Mouse (Mus musculus) skeletal muscle tissue, adult 2 months (tissue): ENCODE measurements around the gene Spint1.

ENCODE experiments used
- DNase-seq: peaks from one replicate; pipeline ENCODE4 v3.0.0-alpha.2; 2012; ENCODE audit warnings: low read depth, low spot score

Spint1 gene

GRCm38 (mm10) chr2:119237210-119237870 is at the start of gene Spint1:
Spint1 (plus strand) TSS chr2:119237362.
- no peak for DNase-seq

DNA sequence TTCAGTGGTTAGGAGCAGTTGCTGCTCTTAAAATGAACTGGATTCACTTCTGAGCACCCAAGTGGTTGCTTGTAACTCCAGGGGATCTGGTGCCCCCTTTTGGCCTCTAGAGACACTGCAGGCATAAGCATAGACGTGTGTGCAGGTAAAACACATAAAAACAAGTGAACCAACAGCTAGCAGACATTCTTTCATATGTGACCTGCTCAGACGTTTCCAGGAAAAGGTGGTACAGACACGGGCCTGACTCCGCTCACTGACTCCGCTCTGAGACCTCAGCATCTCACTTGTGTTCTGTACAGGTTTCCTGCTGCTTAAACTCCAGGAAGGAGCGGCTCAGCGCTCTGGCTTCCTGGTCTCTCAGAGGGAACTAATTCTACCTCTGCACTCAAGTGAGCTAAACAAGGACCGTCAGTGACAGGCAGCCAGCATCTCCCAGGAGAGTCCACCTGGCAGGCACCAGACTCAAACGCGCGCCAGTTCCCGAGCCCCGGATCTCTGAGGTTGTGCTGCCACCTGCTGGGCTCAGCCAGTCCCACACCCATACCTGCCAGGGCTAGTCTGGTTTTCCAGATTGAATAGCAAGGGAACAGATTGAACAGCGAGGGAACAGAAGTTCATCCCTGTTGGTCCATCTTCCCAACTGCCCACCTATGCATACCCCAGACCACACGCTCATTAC is 48.0 kb upstream of the Spint1 start:
- DNase-seq = peak; percentile 77

- no peak for DNase-seq
Measured at GRCm38 (mm10) chr2:119190969-119191368, 46.2 kb upstream of the Spint1 start.

- peak; percentile 72 for DNase-seq
Measured at GRCm38 (mm10) chr2:119194140-119194539, 43.0 kb upstream of the Spint1 start.

DNA sequence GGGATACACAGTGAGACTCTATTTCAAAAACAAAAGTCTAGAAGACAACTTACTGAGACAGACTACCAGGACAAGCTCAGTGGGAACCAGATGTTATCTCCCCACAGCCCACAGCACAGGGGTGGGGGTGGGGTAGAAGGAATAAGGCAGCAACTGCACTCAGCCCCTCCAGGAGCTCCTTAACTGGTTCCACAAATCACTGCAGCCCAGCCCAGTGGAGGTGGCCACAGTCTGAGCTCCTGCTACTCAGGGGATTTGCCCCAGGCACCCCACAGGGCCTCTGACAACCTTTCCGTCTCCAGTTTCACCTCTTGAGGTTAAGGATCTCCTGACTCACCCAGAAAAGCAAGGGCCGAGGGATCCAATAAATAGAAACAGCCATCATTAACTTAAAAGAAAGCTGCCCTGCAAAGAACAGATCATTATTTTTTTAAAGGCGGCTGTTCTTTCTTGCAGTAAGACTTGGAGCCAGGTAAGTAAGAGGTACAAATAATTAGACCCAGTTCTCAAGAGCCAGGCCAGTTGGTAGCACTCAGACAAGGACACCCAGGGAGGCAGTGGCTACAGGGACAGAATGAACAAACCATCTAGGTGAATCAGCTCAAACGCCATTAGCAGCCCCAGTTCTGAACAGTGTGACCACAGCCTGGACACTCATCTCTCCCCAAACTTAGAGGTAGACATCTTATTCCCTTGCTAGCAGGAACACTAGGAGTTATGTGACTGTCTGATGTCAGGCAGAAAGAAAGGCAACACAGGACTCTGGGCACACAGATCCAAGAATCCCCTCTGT is 40.6 kb upstream of the Spint1 start:
- no peak for DNase-seq

- no peak for DNase-seq
Measured at GRCm38 (mm10) chr2:119197493-119197892, 39.7 kb upstream of the Spint1 start.

- no peak for DNase-seq
Measured at GRCm38 (mm10) chr2:119198049-119198448, 39.1 kb upstream of the Spint1 start.

GRCm38 (mm10) chr2:119198934-119199333 is 38.2 kb upstream of the Spint1 start:
- no peak for DNase-seq

GRCm38 (mm10) chr2:119202914-119203453 is 34.2 kb upstream of the Spint1 start:
- peak; percentile 27 for DNase-seq

DNA sequence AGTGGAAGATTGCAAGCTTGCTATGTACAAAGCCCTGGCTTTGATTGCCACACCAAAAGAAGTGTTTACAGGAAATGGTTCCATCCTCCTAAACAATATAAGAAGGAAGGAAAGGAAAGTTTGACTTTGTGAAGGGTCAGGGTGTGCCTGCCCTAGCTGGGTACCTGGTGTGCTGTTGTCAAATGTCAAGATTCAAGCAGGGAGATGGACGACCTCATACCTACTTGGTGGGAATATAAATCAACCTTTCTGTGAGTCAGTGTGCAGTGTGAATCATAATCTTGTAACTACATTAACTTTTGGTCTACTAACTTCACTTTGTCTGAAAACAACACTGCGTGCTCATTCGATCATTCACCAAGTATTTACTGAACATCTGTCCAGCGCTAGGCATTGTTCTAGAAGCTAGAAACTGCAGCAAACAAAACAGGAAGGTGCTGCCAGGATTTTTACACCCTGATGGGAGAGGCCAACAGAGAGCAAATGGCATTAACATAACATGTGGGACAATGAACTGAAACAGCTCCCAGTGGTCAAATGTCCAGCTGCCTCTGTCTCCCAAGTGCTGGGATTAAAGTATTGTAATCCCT is 33.2 kb upstream of the Spint1 start:
- no peak for DNase-seq

DNA sequence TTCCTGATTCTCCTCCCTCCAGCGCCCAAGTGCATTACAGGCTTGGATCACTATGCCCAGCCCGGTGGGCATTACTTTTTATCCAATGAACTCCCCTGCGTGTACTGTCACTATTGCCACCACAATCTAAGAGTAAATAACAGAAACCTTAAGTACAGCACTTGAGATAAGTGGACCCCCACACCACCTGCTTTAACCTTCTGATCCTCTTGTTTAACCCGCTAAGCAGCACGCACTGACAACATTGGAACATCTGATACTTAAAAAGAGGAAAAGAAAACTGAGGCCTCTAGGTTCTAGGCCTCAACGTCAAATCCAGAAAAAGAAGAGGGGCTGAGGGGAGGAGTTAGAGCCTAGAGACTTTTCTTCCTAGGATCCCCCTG is 29.2 kb upstream of the Spint1 start:
- no peak for DNase-seq

- peak; percentile 88 for DNase-seq
Measured at GRCm38 (mm10) chr2:119208344-119209175, 28.6 kb upstream of the Spint1 start, which contains the start of the genes Zfyve19 and Dnajc17. Zfyve19 (plus strand) TSS chr2:119208617. Dnajc17 (minus strand) TSS chr2:119208795.

GRCm38 (mm10) chr2:119209176-119209507 is 28.0 kb upstream of the Spint1 start:
- no peak for DNase-seq

DNA sequence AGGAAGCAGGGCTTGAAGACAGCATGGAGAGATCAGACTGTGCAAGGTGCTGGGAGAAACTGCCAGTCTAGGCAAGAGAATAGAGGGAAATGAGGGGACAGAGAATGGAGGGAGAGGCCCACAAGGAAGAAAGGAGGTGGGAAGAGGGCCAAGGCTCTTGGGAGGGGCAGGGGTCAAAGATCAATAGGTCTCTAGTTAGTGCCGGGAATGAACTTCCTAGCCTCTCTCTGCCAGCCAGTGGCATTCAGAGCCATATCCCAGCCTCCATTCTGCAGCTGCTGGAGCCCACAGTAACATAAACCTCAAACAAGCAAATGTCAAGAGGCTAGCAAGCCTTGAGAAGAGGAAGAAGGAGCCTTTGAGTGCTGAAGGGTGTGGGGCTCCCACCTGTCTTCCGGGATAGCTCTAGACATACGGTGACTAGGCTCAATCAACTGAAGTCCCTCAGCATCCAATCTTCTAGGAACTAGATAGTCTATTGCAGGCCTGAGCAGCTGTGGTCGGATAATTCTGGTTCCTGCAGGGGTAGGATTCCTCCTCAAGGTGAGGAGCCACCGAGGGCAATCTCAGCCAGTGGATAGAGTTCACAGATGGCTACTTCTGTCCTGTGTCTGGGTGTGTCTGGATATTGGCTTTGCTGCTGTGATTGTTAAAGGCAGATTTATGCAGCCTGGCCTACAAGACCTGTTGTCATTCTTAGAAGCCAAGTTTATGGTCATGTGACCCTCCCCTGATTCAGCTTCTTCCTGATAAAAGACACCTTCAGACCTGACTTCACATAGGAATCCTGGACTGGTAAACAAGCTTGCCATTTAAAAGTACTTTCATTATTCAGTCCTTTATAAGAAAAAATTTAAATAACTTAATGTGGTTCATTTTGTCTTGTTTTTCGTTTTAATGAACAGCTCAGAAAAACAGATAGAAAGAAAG is 7.1 kb upstream of the Spint1 start, which contains the start of gene Ppp1r14d:
Ppp1r14d (minus strand) TSS at position 132 of the 930 bp plus-strand sequence.
- DNase-seq = no peak

DNA sequence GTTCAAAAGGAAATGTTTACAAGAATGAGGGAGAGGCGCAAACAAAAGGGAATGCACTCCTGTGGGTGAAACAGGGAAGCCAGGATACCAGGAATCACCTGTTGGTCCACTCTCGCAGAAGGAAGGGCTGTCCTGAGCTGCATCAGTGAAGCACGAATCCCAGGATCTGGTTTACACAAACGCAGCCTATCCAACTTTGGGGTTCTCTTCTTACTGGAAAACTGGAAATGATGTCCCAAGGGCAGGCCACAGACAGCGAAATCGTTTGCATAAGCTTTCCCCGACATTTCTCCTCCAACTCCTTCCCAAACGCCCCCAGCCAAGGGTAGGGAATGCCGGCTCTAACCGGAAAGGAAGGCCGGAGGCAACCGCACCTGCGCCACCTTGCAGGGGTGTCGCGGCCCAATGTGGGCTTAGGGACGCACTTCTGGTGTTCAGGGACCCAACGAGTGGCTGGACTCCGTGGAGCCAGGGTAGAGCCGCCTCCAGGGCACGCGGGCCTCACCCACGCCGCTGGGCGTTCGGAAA is 416 bp upstream of the Spint1 start:
- DNase-seq = no peak

- DNase-seq = no peak
Measured at GRCm38 (mm10) chr2:119237871-119238220, 684 bp downstream of the Spint1 start.

DNA sequence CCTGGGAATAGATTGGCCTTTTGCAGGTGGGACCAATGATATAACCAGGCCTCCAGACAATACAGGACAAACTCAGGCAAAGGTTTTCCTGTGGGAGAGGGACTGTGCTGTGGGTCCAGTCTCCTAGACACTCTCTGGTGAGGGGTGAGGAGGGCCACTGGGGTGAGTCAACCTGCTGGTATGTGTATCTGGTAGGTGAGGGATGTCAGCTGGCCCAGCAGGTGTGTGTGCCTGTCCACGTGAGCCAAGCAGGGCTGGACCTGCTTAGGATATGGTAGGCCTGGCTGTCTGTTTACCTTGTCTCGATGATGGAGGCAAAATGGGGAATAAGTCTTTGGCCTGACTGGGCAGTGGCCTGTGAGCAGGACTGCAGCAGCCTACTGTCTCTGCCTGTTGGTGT is 1.5 kb downstream of the Spint1 start:
- no peak for DNase-seq

DNA sequence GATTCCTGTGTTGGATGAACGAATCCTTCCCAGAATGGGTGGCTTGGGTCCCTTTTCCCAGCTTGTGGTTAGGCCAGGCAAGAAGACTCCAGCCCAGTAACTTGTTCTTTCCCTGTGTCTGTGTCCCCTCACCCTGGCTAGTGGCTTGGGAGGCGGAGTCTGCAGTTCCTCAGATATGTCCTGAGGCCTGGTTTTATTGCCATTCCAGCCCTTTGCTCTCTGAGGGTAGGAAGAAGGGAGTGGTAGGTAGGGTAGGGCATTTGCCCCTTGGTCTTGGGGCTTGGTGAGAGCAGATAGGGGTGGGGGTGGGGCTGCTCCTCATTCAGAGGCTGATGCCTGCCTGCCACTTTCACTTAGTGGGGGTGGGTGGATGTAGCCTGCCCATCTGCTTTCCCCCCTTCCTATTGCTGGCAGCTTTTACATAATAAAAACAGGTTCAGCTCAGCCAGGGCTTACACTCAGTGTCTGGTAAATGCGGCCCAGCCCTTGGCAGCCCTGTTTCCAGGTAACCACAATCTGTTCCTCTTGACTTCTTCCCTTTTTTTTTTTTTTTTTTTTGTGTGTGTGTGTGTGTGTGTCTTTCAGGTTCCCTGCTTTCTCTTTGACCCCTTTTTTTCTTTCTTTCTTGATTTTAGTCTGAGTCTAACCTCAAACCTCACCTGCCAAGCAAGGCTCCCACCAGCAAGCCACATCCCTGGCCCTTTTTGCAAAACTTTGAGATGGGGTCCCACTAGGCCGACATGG is 3.1 kb downstream of the Spint1 start:
- no peak for DNase-seq

- no peak for DNase-seq
Measured at GRCm38 (mm10) chr2:119240819-119241186, 3.6 kb downstream of the Spint1 start.
